Mouse (Mus musculus) heart, embryonic 14.5 days (tissue): ENCODE data around the gene Eif2ak3. TPM values are rescaled to one million over a fixed set of nuclear protein-coding genes. Genes with fewer than 3 reads are reported as not detected.

ENCODE experiments used
- ATAC-seq: fragments of 200-750 bp; cut with Nextera tagmentation; 2 replicates; pipeline ENCODE4 v1.8.0; 2017; ENCODE audit warnings: low read depth, moderate TSS enrichment; ENCODE audit not compliant: insufficient number of reproducible peaks, insufficient read depth, low FRiP score
- H3K27ac ChIP-seq, 2 experiments: fragments of 200-500 bp in 1 of 2; fragments of 300-500 bp in 1 of 2; sonication (generic) in 1 of 2; replicated peaks in 1 of 2; 2 replicates each; pipeline ENCODE4 v1.5.1; 2012 to 2014; ENCODE audit warnings: low read depth in 2 of 2, low read length in 2 of 2, control low read depth in 1 of 2, mild to moderate bottlenecking in 1 of 2, mixed read lengths in 1 of 2; ENCODE audit not compliant: control insufficient read depth in 1 of 2, insufficient read depth in 1 of 2
- H3K27me3 ChIP-seq: fragments of 300-500 bp; sonication (generic); 2 replicates; pipeline ENCODE4 v1.6.1; 2014; ENCODE audit warnings: mild to moderate bottlenecking, low read length, control low read depth; ENCODE audit not compliant: control insufficient read depth, insufficient read depth
- H3K36me3 ChIP-seq: fragments of 300-500 bp; sonication (generic); 2 replicates; pipeline ENCODE4 v1.6.1; 2014; ENCODE audit warnings: mild to moderate bottlenecking, control low read depth, low read length, mixed read lengths; ENCODE audit not compliant: control insufficient read depth, insufficient read depth
- H3K4me1 ChIP-seq, 2 experiments: fragments of 200-500 bp in 1 of 2; fragments of 300-500 bp in 1 of 2; sonication (generic) in 1 of 2; 2 replicates each; pipeline ENCODE4 v1.6.1; 2012 to 2014; ENCODE audit warnings: low read length in 2 of 2, control low read depth in 1 of 2, mixed read lengths in 1 of 2; ENCODE audit not compliant: control insufficient read depth in 2 of 2, insufficient read depth in 2 of 2
- H3K4me2 ChIP-seq: fragments of 300-500 bp; sonication (generic); 2 replicates; pipeline ENCODE4 v1.6.1; 2014; ENCODE audit warnings: mild to moderate bottlenecking, low read length
- H3K4me3 ChIP-seq, 2 experiments: fragments of 200-500 bp in 1 of 2; fragments of 300-500 bp in 1 of 2; sonication (generic) in 1 of 2; 2 replicates each; pipeline ENCODE4 v1.5.1; 2012 to 2014; ENCODE audit warnings: low read length in 2 of 2, mild to moderate bottlenecking in 2 of 2, control low read depth in 1 of 2, low read depth in 1 of 2, moderate library complexity in 1 of 2; ENCODE audit not compliant: control insufficient read depth in 1 of 2, insufficient read depth in 1 of 2
- H3K9ac ChIP-seq: fragments of 300-500 bp; sonication (generic); 2 replicates; pipeline ENCODE4 v1.6.1; 2014; ENCODE audit warnings: mild to moderate bottlenecking, low read length
- H3K9me3 ChIP-seq: fragments of 300-500 bp; sonication (generic); 2 replicates; pipeline ENCODE4 v1.6.1; 2016; ENCODE audit warnings: low read length, control low read depth; ENCODE audit not compliant: control insufficient read depth
- WGBS: fragments of 180-500 bp; shearing (Covaris S2); extraction: QIAGEN DNeasy Blood & Tissue Kit; methylation state at CpG from one replicate; pipeline ENCODE4 v1.1.7; 2014; 5-methylcytosine and 5-hydroxymethylcytosine counted together
- polyA plus RNA-seq: library from polyadenylated mRNA; unstranded; fragments of >200 nt; fragmentation: Nextera tagmentation; extraction: Ambion mirVana; gene quantifications from 2 replicates; pipeline ENCODE4 v1.2.1, GENCODE M21; 2014

Gene Eif2ak3
- polyA plus RNA-seq, 1 experiment from 2014 or later = 5.0 TPM

- H3K36me3 ChIP-seq = peaks cover 23% of the 10 kb centered on the region
- no peak for ATAC-seq
- H3K4me1 ChIP-seq = peaks cover 0 to 6% of the 10 kb centered on the region in 2 experiments; a peak in 1 of 4 replicates
- no peaks in the 10 kb centered on the region for H3K9me3 ChIP-seq
- 88% methylated on average over 13 of the region's 13 CpGs for WGBS
- no peak overlapping the region for H3K4me2 ChIP-seq
- no peak overlapping the region for H3K27ac ChIP-seq
- H3K9ac ChIP-seq = no peak overlapping the region
- H3K27me3 ChIP-seq = no peaks in the 10 kb centered on the region
- no peak overlapping the region for H3K4me3 ChIP-seq
These were observed 11.4 kb downstream of the Eif2ak3 start for GRCm38 (mm10) chr6:70855529-70856309.

- 82% methylated on average over 7 of the region's 7 CpGs for WGBS
- Histone ChIP-seq H3K4me3 (no peak overlapping the region), H3K9me3 (no peaks in the 10 kb centered on the region), H3K4me2 (no peak overlapping the region), H3K27ac (no peak overlapping the region), H3K4me1 (peaks cover 0 to 3% of the 10 kb centered on the region in 2 experiments; a peak in 1 of 4 replicates), H3K9ac (no peak overlapping the region), H3K36me3 (peaks cover 23% of the 10 kb centered on the region), H3K27me3 (no peaks in the 10 kb centered on the region)
- no peak for ATAC-seq
These were observed 18.4 kb downstream of the Eif2ak3 start for GRCm38 (mm10) chr6:70862726-70863125.

- no peak overlapping the region for H3K27ac ChIP-seq
- WGBS = 77% methylated on average over 6 of the region's 6 CpGs
These were observed 20.0 kb downstream of the Eif2ak3 start for GRCm38 (mm10) chr6:70864285-70864684.

GRCm38 (mm10) chr6:70866761-70867160 lies 22.4 kb downstream of the Eif2ak3 start:
- Histone ChIP-seq H3K36me3 (no peaks in the 10 kb centered on the region), H3K27ac (no peak overlapping the region), H3K9ac (no peak overlapping the region), H3K9me3 (no peaks in the 10 kb centered on the region), H3K4me1 (peaks cover 0 to 9% of the 10 kb centered on the region in 2 experiments; a peak in 2 of 4 replicates), H3K27me3 (no peaks in the 10 kb centered on the region), H3K4me2 (no peak overlapping the region), H3K4me3 (no peak overlapping the region)
- ATAC-seq = no peak
- WGBS = 89% methylated on average over 5 of the region's 5 CpGs

More at GRCm38 (mm10) chr6:70864285-70864684, 20.0 kb downstream of the Eif2ak3 start:
- Histone ChIP-seq H3K4me2 (no peak overlapping the region), H3K9ac (no peak overlapping the region), H3K27me3 (no peaks in the 10 kb centered on the region), H3K4me3 (no peak overlapping the region), H3K9me3 (no peaks in the 10 kb centered on the region), H3K36me3 (peaks cover 11% of the 10 kb centered on the region), H3K4me1 (peaks cover 0 to 3% of the 10 kb centered on the region in 2 experiments; a peak in 1 of 4 replicates)
- ATAC-seq = no peak

- Histone ChIP-seq H3K27me3 (no peaks in the 10 kb centered on the region), H3K36me3 (no peaks in the 10 kb centered on the region), H3K4me1 (peaks cover 2 to 14% of the 10 kb centered on the region in 2 experiments), H3K4me2 (no peak overlapping the region), H3K4me3 (no peak overlapping the region), H3K9ac (no peak overlapping the region), H3K9me3 (no peaks in the 10 kb centered on the region), H3K27ac (no peak overlapping the region)
- ATAC-seq = no peak
- 92% methylated on average over 9 of the region's 9 CpGs for WGBS
These were observed 23.0 kb downstream of the Eif2ak3 start for GRCm38 (mm10) chr6:70867297-70867696.

GRCm38 (mm10) chr6:70871511-70871980 lies 27.2 kb downstream of the Eif2ak3 start:
- no peak overlapping the region for H3K4me3 ChIP-seq
- 0 out of 2 replicates have a peak overlapping the region, but pooled peaks have one; percentile 3 for H3K9ac ChIP-seq
- peak overlapping the region in 1 of 2 experiments; percentile 15; a peak in 3 of 4 replicates for H3K27ac ChIP-seq
- peaks cover under 1% of the 10 kb centered on the region; the same call in 1 of the 2 replicates for H3K36me3 ChIP-seq
- H3K4me1 ChIP-seq = peaks cover 4 to 20% of the 10 kb centered on the region in 2 experiments
- H3K27me3 ChIP-seq = no peaks in the 10 kb centered on the region
- peak overlapping the region; percentile 43 for H3K4me2 ChIP-seq
- 63% methylated on average over 14 of the region's 14 CpGs for WGBS
- ATAC-seq = no peak
- no peaks in the 10 kb centered on the region for H3K9me3 ChIP-seq

- H3K36me3 ChIP-seq = peaks cover 6% of the 10 kb centered on the region; the same call in 1 of the 2 replicates
- H3K27ac ChIP-seq = peak overlapping the region; percentile 15 to 44; a peak in 2 of 4 replicates
- peaks cover 4 to 20% of the 10 kb centered on the region in 2 experiments for H3K4me1 ChIP-seq
- no peaks in the 10 kb centered on the region for H3K27me3 ChIP-seq
- H3K9ac ChIP-seq = 0 out of 2 replicates have a peak overlapping the region, but pooled peaks have one; percentile 3
- H3K9me3 ChIP-seq = no peaks in the 10 kb centered on the region
- peak overlapping the region; percentile 43 for H3K4me2 ChIP-seq
- ATAC-seq = 0 out of 2 replicates have a peak, but pooled peaks have one; percentile 68
- H3K4me3 ChIP-seq = no peak overlapping the region
- 36% methylated on average over 10 of the region's 10 CpGs for WGBS
These were observed 27.8 kb downstream of the Eif2ak3 start for GRCm38 (mm10) chr6:70872128-70872527.
